Mouse (Mus musculus): ENCODE results near the gene Clec11a.

DNA sequence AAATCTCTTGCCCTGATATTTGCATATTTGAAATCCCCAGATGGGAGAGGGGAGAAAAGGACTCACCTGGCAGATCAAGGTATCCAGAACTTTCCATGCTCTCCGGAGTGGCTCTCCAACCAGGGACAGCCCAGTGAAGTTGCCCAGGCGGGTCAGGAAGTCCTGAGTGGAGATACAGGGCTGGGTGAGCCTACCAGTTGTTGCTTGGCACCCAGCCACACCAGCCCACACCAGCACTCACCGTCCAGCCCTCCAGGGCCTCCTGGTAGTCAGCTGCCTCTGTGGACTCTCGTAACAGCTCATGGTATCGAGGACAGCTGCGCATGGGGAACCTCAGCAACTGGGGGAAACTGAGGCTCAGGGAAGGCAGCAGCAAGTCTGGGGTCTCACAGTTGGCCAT lies 51.8 kb downstream of the Clec11a start:
- TF ChIP-seq GATA1 (IDR thresholded peaks at IDR 0.05; ENCODE audit: borderline replicate concordance, low read length) (no peak), FLI1 (IDR thresholded peaks at IDR 0.05; ENCODE audit: low read length) (no peak)

Data from megakaryocyte, embryonic 14.5 days (primary cell).